Mouse (Mus musculus) CH12.LX (cell line): Measurements from ENCODE around the gene Chat. TPM values are rescaled to one million over a fixed set of nuclear protein-coding genes. Genes with fewer than 3 reads are reported as not detected.
A peak's percentile ranks its signal among the peaks of the same experiment; 100 is the strongest.

Experiments
- DNase-seq: peaks from one replicate; pipeline ENCODE4 v3.0.0-alpha.2; 2013; ENCODE audit errors: extremely low read depth
- H3K27ac ChIP-seq: 2 replicates; pipeline ENCODE4 v1.5.1; 2012; ENCODE audit warnings: low read depth, mild to moderate bottlenecking, control low read depth, moderate library complexity; ENCODE audit not compliant: insufficient read depth
- H3K27me3 ChIP-seq: replicated peaks from 2 replicates; pipeline ENCODE3; 2012; ENCODE audit warnings: inconsistent platforms
- H3K36me3 ChIP-seq, 2 experiments: replicated peaks in 1 of 2; 2 replicates each; pipeline versions ENCODE3 to v1.6.1; 2012; ENCODE audit warnings: inconsistent platforms in 1 of 2, low read length in 1 of 2, mild to moderate bottlenecking in 1 of 2, mixed read lengths in 1 of 2, moderate library complexity in 1 of 2; ENCODE audit not compliant: control insufficient read depth in 1 of 2, insufficient read depth in 1 of 2
- H3K4me1 ChIP-seq, 2 experiments: 2 replicates each; pipeline ENCODE4 v1.6.1; 2012; ENCODE audit warnings: inconsistent platforms in 1 of 2, moderate library complexity in 1 of 2; ENCODE audit not compliant: insufficient read depth in 2 of 2, control insufficient read depth in 1 of 2
- H3K4me2 ChIP-seq: 2 replicates; pipeline ENCODE4 v1.6.1; 2012; ENCODE audit warnings: low read depth, mild to moderate bottlenecking, control low read depth; ENCODE audit not compliant: poor library complexity, insufficient read depth, severe bottlenecking
- H3K4me3 ChIP-seq, 3 experiments: fragments of 150-350 bp in 1 of 3; sonication (generic) in 1 of 3; replicated peaks in 1 of 3; 2 replicates each; pipeline versions ENCODE3 to v1.5.1; 2011 to 2012; ENCODE audit warnings: low read depth in 2 of 3, low read length in 2 of 3, mild to moderate bottlenecking in 2 of 3, moderate library complexity in 2 of 3, control low read depth in 1 of 3, improper control_type of control experiment in 1 of 3, inconsistent platforms in 1 of 3, mixed read lengths in 1 of 3; ENCODE audit not compliant: poor library complexity in 1 of 3
- H3K79me2 ChIP-seq: replicated peaks from 2 replicates; pipeline ENCODE4 v1.6.1; 2012; ENCODE audit warnings: mild to moderate bottlenecking, moderate library complexity; ENCODE audit not compliant: control insufficient read depth, poor library complexity, insufficient read depth, severe bottlenecking; ENCODE audit errors: extremely low read depth
- H3K9ac ChIP-seq: 2 replicates; pipeline ENCODE4 v1.6.1; 2012; ENCODE audit warnings: low read depth, mild to moderate bottlenecking, control low read depth, moderate library complexity; ENCODE audit not compliant: insufficient read depth
- H3K9me3 ChIP-seq: replicated peaks from 2 replicates; pipeline ENCODE3; 2012; ENCODE audit warnings: low read length, inconsistent platforms, mixed read lengths
- BHLHE40 ChIP-seq: IDR thresholded peaks from 2 replicates; pipeline ENCODE4 v1.6.1; 2011; ENCODE audit warnings: mild to moderate bottlenecking, low read depth, low read length, improper control_type of control experiment
- CHD1 ChIP-seq: IDR thresholded peaks from 2 replicates; pipeline ENCODE4 v1.6.1; 2012; ENCODE audit warnings: low read depth, low read length, improper control_type of control experiment, inconsistent platforms
- CHD2 ChIP-seq: IDR thresholded peaks from 2 replicates; pipeline ENCODE4 v1.6.1; 2011; ENCODE audit warnings: low read length, improper control_type of control experiment
- CTCF ChIP-seq, 2 experiments: IDR thresholded peaks in 1 of 2; conservative IDR thresholded peaks in 1 of 2; 2 replicates each; pipeline ENCODE4 v1.5.1; 2011 to 2012; ENCODE audit warnings: low read depth in 2 of 2, low read length in 2 of 2, improper control_type of control experiment in 1 of 2, inconsistent platforms in 1 of 2, mild to moderate bottlenecking in 1 of 2, moderate library complexity in 1 of 2
- E2F4 ChIP-seq: IDR thresholded peaks from 2 replicates; pipeline ENCODE4 v1.6.1; 2011; ENCODE audit warnings: low read depth, low read length, improper control_type of control experiment; ENCODE audit not compliant: insufficient replicate concordance
- EP300 ChIP-seq: IDR thresholded peaks from 2 replicates; pipeline ENCODE4 v1.6.1; 2011; ENCODE audit warnings: low read length, improper control_type of control experiment
- HCFC1 ChIP-seq: IDR thresholded peaks from 2 replicates; pipeline ENCODE4 v1.6.1; 2012; ENCODE audit warnings: low read depth, mild to moderate bottlenecking, inconsistent platforms, low read length, improper control_type of control experiment
- IRF4 ChIP-seq: IDR thresholded peaks from 2 replicates; pipeline ENCODE4 v1.6.1; 2014; ENCODE audit warnings: low read depth, mild to moderate bottlenecking, inconsistent platforms, low read length, improper control_type of control experiment
- MAFK ChIP-seq: IDR thresholded peaks from 2 replicates; pipeline ENCODE4 v1.6.1; 2011; ENCODE audit warnings: low read length, improper control_type of control experiment; ENCODE audit not compliant: insufficient replicate concordance
- MAX ChIP-seq: IDR thresholded peaks from 2 replicates; pipeline ENCODE4 v1.6.1; 2011; ENCODE audit warnings: low read length, improper control_type of control experiment
- MAZ ChIP-seq: IDR thresholded peaks from 2 replicates; pipeline ENCODE4 v1.6.1; 2012; ENCODE audit warnings: low read depth, mild to moderate bottlenecking, inconsistent platforms, low read length, improper control_type of control experiment, moderate library complexity
- MEF2A ChIP-seq: IDR thresholded peaks from 2 replicates; pipeline ENCODE4 v1.6.1; 2014; ENCODE audit warnings: low read depth, mild to moderate bottlenecking, inconsistent platforms, low read length, improper control_type of control experiment, borderline replicate concordance
- MXI1 ChIP-seq: IDR thresholded peaks from 2 replicates; pipeline ENCODE4 v1.6.1; 2011; ENCODE audit warnings: mild to moderate bottlenecking, low read depth, low read length, improper control_type of control experiment
- MYC ChIP-seq: IDR thresholded peaks from 2 replicates; pipeline ENCODE4 v1.6.1; 2011; ENCODE audit warnings: low read depth, mild to moderate bottlenecking, improper control_type of control experiment, low read length
- NRF1 ChIP-seq: IDR thresholded peaks from 2 replicates; pipeline ENCODE4 v1.6.1; 2014; ENCODE audit warnings: low read depth, mild to moderate bottlenecking, inconsistent platforms, low read length, improper control_type of control experiment, moderate library complexity
- PAX5 ChIP-seq: IDR thresholded peaks from 2 replicates; pipeline ENCODE4 v1.6.1; 2012; ENCODE audit warnings: low read length, inconsistent platforms, mixed read lengths
- POLR2A ChIP-seq: IDR thresholded peaks from 2 replicates; pipeline ENCODE4 v1.6.1; 2011; ENCODE audit warnings: low read depth, mild to moderate bottlenecking, improper control_type of control experiment, low read length
- POLR2AphosphoS2 ChIP-seq: IDR thresholded peaks from 2 replicates; pipeline ENCODE4 v1.6.1; 2011; ENCODE audit warnings: low read depth, low read length, improper control_type of control experiment
- RCOR1 ChIP-seq: conservative IDR thresholded peaks from 2 replicates; pipeline ENCODE4 v1.6.1; 2012; ENCODE audit warnings: low read depth, mild to moderate bottlenecking, inconsistent platforms, low read length, improper control_type of control experiment
- USF2 ChIP-seq: conservative IDR thresholded peaks from 2 replicates; pipeline ENCODE4 v1.6.1; 2011; ENCODE audit warnings: low read depth, low read length, improper control_type of control experiment
- ZNF384 ChIP-seq: IDR thresholded peaks from 2 replicates; pipeline ENCODE4 v1.6.1; 2012; ENCODE audit warnings: low read depth, low read length, improper control_type of control experiment, inconsistent platforms
- dilution Hi-C: fragments of 300-500 bp; cut with MboI; formaldehyde crosslinking; loops from 2 replicates; pipeline ENCODE4 v1.14.3; 2020; ENCODE audit warnings: low sequenced_read_pairs; ENCODE audit not compliant: extremely low pct_unique_long_range_greater_than_20kb, extremely low pct_ligation_motif_present
- in situ Hi-C: fragments of 300-500 bp; cut with MboI; formaldehyde crosslinking; loops from 3 replicates; pipeline ENCODE4 v1.14.3; 2019; ENCODE audit warnings: low sequenced_read_pairs, low pct_ligation_motif_present, low pct_unique_long_range_greater_than_20kb, mixed read lengths
- polyA plus RNA-seq: library from polyadenylated mRNA; unstranded; fragments of >175 nt; gene quantifications from 2 replicates; pipeline ENCODE4 v1.2.1, GENCODE M21; 2012; ENCODE audit warnings: low read depth; ENCODE audit not compliant: insufficient read length
- total RNA-seq, 2 experiments: library from RNA; depleted of rRNA; stranded (reverse); fragments of 300-350 nt in 1 of 2; fragments of >200 nt in 1 of 2; gene quantifications; 2 replicates each; pipeline ENCODE4 v1.2.3; 2012 to 2014

The Chat gene
- total and polyA plus RNA-seq, 3 experiments: not detected

DNA sequence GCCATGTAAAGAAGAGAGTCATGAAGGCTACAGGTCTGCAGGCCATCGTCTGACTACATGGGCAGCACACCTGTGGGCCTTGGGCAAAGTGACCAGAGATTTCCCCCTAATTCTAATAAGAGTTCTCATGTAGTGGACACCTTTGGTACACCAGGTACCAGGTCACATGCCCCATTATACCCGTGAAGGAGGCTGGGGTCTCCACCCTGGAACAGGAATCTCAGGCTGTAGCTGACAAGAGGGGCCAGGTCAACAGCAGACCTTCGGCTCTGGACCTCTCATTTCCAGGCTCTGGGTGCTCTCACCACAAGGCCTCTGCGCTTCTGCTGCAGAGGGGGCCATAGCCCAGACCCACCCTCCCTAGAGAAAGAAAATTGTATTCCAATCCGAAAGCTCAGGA lies 26.5 kb downstream of the Chat start:
- Histone ChIP-seq H3K4me1 (no peaks in the 10 kb centered on the region), H3K4me2 (no peak overlapping the region), H3K9ac (no peak overlapping the region)
- dilution Hi-C loops: no loop called here
- no peak for TF ChIP-seq E2F4
- no peak for TF ChIP-seq IRF4
- TF ChIP-seq ZNF384: no peak
- no peak for TF ChIP-seq EP300
- no peak for TF ChIP-seq CHD1
- no peak for TF ChIP-seq POLR2A
- TF ChIP-seq, all 38 proteins: peak for 0
- Histone ChIP-seq H3K79me2 (no peaks in the 10 kb centered on the region), H3K36me3 (no peaks in the 10 kb centered on the region), H3K9me3 (no peaks in the 10 kb centered on the region), H3K27me3 (no peaks in the 10 kb centered on the region), H3K4me3 (no peak overlapping the region), H3K27ac (no peak overlapping the region)
- DNase-seq: no peak
- in situ Hi-C loops: no loop called here

- peaks cover 4% of the 10 kb centered on the region for H3K9me3 ChIP-seq
- H3K36me3 ChIP-seq: no peaks in the 10 kb centered on the region
- no peak overlapping the region for H3K9ac ChIP-seq
- no peaks in the 10 kb centered on the region for H3K79me2 ChIP-seq
- no peak overlapping the region for H3K4me3 ChIP-seq
- no peaks in the 10 kb centered on the region for H3K27me3 ChIP-seq
- dilution Hi-C loops: no loop called here
- in situ Hi-C loops: no loop called here
- no peak for DNase-seq
- TF ChIP-seq BHLHE40 (no peak), CTCF (conservative IDR thresholded peaks at IDR 0.05 in 1 of 2, IDR thresholded peaks at IDR 0.05 in 1 of 2; ENCODE audit: low read depth in 2 of 2, low read length in 2 of 2) (peak; percentile 9 to 25; a peak in 1 of 4 replicates), RCOR1 (no peak), POLR2AphosphoS2 (no peak), NRF1 (no peak)
- no peaks in the 10 kb centered on the region for H3K4me1 ChIP-seq
- no peak overlapping the region for H3K27ac ChIP-seq
- no peak overlapping the region for H3K4me2 ChIP-seq
Measured at GRCm38 (mm10) chr14:32437352-32437793, 28.4 kb downstream of the Chat start.

- DNase-seq: no peak
- Histone ChIP-seq H3K27ac (no peak overlapping the region), H3K27me3 (peaks cover 7% of the 10 kb centered on the region), H3K4me2 (no peak overlapping the region)
- in situ Hi-C loops: no loop called here
- TF ChIP-seq E2F4: no peak
- no peak for TF ChIP-seq PAX5
- TF ChIP-seq MAZ: no peak
- TF ChIP-seq MYC: no peak
- TF ChIP-seq BHLHE40: no peak
- TF ChIP-seq MAX: no peak
- TF ChIP-seq CHD2: no peak
- TF ChIP-seq MXI1: no peak
- TF ChIP-seq IRF4: no peak
- no peak for TF ChIP-seq USF2
- TF ChIP-seq MAFK: no peak
- TF ChIP-seq HCFC1: no peak
- no peak for TF ChIP-seq ZNF384
- TF ChIP-seq MEF2A: no peak
- no peak for TF ChIP-seq POLR2A
- TF ChIP-seq EP300: no peak
- TF ChIP-seq, all 38 proteins: peak for 0
- Histone ChIP-seq H3K79me2 (no peaks in the 10 kb centered on the region), H3K4me3 (no peak overlapping the region), H3K9me3 (peaks cover 4% of the 10 kb centered on the region), H3K4me1 (no peaks in the 10 kb centered on the region), H3K9ac (no peak overlapping the region), H3K36me3 (no peaks in the 10 kb centered on the region)
- dilution Hi-C loops: no loop called here
Measured at GRCm38 (mm10) chr14:32429030-32429602, 36.7 kb downstream of the Chat start.
